Mouse (Mus musculus) retina, embryonic 14.5 days (tissue): ENCODE data around the gene Sohlh1.
"Not testable (repeated sequence)": the region's sequence is repeated elsewhere in the genome, so short reads cannot be mapped to it uniquely, and the experiment has no call there.

ENCODE experiments used
- DNase-seq: peaks from one replicate; pipeline ENCODE4 v3.0.0-alpha.2; 2015; ENCODE audit warnings: low spot score

The Sohlh1 gene

GRCm38 (mm10) chr2:25842161-25842560 lies 4.9 kb downstream of the Sohlh1 start:
- no peak for DNase-seq

- DNase-seq = peak; percentile 91
Measured at GRCm38 (mm10) chr2:25836291-25836690, 10.8 kb downstream of the Sohlh1 start.

DNA sequence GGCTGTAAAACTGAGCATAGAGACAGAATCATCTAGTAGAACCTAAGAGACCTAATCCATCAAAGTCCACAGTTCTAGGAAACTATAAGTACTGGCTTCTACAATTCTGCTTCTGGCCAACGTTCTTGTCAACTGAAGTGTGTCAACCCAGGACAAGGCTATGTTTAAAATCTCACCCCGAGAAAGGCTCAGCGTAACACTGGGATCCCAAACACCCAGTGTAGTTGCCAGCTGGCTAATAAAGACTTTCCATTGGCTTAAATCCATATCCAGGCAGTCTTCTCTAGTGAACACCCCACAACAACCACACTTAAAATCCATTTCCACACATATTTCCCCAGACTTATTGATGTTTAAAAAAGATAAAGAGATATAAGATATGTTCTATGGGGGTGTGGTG lies 16.3 kb downstream of the Sohlh1 start:
- no peak for DNase-seq

DNA sequence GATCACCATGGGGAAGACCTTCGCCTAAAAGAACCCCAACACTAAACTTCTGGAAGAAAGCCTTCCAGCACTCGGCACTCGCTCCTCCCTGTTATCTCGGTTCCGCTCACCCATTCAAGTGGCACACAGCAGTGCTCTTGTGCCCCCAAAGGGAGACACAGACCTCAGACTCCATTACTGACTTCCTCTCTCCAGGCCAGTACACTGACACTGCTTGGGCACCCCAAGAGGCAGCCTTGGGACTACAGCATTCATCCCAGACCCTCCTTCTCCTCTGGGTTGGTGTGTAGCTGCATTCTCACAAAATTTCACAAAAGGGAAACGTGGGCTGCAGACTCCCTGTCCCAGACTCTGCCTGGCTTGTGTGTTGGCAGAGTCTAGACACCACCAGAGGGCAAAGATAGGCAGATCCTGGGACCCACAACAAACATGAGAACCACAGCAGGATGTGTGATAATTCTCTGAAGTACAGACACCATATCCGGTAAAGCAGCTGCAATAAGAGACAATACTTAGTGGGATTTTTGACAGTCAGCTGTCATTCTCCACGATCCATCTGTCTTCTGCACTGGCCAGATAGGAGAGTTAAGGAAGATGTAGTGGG lies 18.6 kb downstream of the Sohlh1 start:
- no peak for DNase-seq

DNA sequence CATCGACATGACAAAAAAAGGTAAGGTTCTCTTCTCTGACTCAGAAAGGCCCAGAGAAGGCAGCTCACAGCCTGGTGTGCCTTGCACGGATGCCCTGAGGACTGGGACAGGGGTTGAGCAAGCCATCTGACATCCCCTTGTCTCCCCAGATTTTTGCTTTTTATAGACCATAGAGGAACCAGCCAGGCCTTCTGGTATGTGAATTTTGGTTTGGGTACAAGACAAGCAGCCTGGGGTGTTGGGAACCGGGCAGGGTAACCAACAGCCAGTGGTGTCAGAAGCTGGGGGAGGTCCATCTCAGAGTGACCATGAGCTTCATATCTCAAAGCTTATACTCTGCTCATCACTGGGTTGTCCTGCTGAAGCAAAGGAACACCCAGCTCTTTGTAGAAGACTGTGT lies 22.3 kb downstream of the Sohlh1 start:
- no peak for DNase-seq

DNA sequence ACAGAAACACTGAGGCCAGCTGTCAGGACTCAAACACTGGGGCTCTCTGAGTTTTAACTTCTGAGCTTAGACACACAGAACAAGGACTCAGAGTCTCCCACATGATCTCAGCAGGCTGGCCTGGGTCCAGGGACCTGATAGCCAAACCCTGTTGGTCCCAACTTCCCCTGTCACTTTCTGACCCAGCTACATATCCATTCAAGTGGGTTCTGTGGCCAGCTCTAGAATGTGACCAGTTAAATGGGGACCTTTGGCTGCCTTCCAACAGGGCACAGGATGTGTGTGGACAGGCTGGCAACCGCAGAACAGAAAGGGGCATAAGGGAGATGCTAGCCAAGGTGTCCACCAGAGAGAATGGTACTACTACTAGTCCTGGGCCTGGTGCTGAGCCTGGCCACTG lies 24.2 kb downstream of the Sohlh1 start, which contains the start of gene Lcn9:
Gene Lcn9 (plus strand): TSS at position 348 of the 400 bp plus-strand sequence.
- DNase-seq = no peak

GRCm38 (mm10) chr2:25815748-25816147 lies 31.3 kb downstream of the Sohlh1 start, which contains the start of gene Glt6d1:
Glt6d1 (minus strand) TSS chr2:25815848.
- DNase-seq = not testable (repeated sequence)

DNA sequence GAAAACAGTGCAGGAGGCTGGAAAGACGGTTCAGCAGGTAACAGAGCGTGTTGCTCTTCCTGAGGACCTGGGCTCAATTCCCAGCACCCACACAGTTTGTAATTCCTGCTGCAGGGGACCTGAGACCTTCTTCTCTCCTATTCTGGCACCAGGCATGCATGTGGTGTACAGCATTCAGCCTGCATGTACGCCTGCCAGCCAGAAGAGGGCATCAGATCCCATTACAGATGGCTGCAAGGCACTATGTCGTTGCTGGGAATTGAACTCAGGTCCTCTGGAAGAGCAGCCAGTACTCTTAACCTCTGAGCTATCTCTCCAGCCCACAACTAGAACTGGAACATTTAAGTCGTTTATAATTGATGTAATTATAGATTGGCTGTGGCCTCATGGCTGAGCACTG lies 33.7 kb downstream of the Sohlh1 start:
- DNase-seq = no peak

- no peak for DNase-seq
Measured at GRCm38 (mm10) chr2:25811711-25812110, 35.3 kb downstream of the Sohlh1 start.

- DNase-seq = no peak
Measured at GRCm38 (mm10) chr2:25798065-25798464, 49.0 kb downstream of the Sohlh1 start.

DNA sequence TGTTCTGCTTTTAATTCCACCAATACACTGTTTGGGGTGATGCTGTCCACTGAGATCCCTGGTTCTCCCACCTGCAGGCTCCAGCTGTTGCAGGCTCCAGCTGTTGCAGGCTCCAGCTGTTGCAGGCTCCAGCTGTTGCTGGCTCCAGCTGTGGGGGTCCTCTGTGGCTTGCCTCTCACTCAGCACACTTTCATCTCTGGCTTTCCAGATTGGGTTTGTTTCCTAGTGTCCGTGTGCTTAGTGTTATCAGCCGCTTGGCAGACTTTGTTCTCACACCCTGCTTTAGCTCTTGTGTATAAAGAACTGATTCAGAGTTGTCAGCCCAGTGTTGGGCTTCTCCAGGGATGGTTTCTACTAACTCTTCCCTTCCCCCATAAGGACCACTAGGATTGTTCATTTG lies 49.4 kb downstream of the Sohlh1 start:
- DNase-seq = no peak
